ENCODE assay signal across 14 mouse cellular contexts in the genomic region with DNA sequence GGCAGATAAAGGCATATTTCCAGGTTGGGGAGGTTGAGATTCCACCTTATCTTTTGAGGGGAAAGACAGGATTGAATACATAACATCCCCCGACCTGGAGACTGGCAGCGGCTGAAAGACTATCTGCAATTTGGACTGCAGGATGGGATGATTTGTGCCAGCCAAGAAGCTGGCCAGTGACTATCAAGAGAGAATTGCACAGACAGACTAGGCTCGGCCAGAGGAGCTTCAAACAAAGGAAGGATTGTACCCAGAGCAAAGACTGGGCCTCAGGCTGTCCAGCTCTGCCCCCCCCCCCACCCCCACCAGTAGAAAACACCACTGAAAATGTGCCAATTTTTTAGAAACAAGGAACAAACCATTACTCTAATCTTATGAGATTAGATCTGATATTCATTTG.
A peak's percentile ranks its signal among the peaks of the same experiment; 100 is the strongest.
DNase-seq lines count a peak whose midpoint lies in the region; ATAC-seq and TF ChIP-seq lines count a peak whose summit lies in the region.
"Had no signal": no experiment of that assay in that cellular context is flagged by ENCODE, and none has a peak within 500 bp of the region (broad histone marks: within the 10 kb centered on the region; RNA-seq: fewer than 3 reads in every experiment).

No protein-coding gene starts in this region.

- no peak overlapping the region for H3K9ac ChIP-seq in forebrain, embryonic 14.5 days (ENCODE audit: low read length)
- no peak overlapping the region for H3K9ac ChIP-seq in midbrain, embryonic 13.5 days (replicated peaks)
- H3K9ac ChIP-seq in heart, embryonic 12.5 days, result no peak overlapping the region
- H3K9ac ChIP-seq: embryonic facial prominence, embryonic 12.5 days; liver, embryonic 14.5 days; midbrain, embryonic 12.5 days; stomach, embryonic 15.5 days had no signal

- no peaks in the 10 kb centered on the region for H3K9me3 ChIP-seq in forebrain, embryonic 14.5 days (replicated peaks; ENCODE audit: control insufficient read depth, low read length)
- no peaks in the 10 kb centered on the region for H3K9me3 ChIP-seq in midbrain, embryonic 13.5 days
- no peaks in the 10 kb centered on the region for H3K9me3 ChIP-seq in heart, embryonic 12.5 days (replicated peaks)
- H3K9me3 ChIP-seq: embryonic facial prominence, embryonic 12.5 days; midbrain, embryonic 12.5 days; stomach, embryonic 15.5 days had no signal

- ATAC-seq in forebrain, embryonic 14.5 days, result peak; percentile 72; the same call in 1 of the 2 replicates
- peak; percentile 82 for ATAC-seq in midbrain, embryonic 13.5 days
- no peak for ATAC-seq in heart, embryonic 12.5 days (ENCODE audit: insufficient number of reproducible peaks, low FRiP score)
- ATAC-seq: CD4-positive, CD25-positive, alpha-beta regulatory T cell, adult 4 months had no signal

- no peaks in the 10 kb centered on the region for H3K27me3 ChIP-seq in forebrain, embryonic 14.5 days (replicated peaks; ENCODE audit: control insufficient read depth, insufficient read depth, low read length)
- H3K27me3 ChIP-seq in midbrain, embryonic 13.5 days, result no peaks in the 10 kb centered on the region
- no peaks in the 10 kb centered on the region for H3K27me3 ChIP-seq in kidney, adult 2 months (replicated peaks; ENCODE audit: control insufficient read depth, insufficient read depth, low read length)
- no peaks in the 10 kb centered on the region for H3K27me3 ChIP-seq in heart, embryonic 12.5 days (replicated peaks)
- H3K27me3 ChIP-seq: embryonic facial prominence, embryonic 12.5 days; midbrain, embryonic 12.5 days; stomach, embryonic 15.5 days had no signal

- H3K4me1 ChIP-seq in forebrain, embryonic 14.5 days (ENCODE audit: control insufficient read depth, insufficient read depth, low read length), result no peaks in the 10 kb centered on the region
- H3K4me1 ChIP-seq in midbrain, embryonic 13.5 days (replicated peaks), result no peaks in the 10 kb centered on the region
- H3K4me1 ChIP-seq in kidney, adult 2 months (ENCODE audit: control insufficient read depth, insufficient read depth, low read length), result no peaks in the 10 kb centered on the region
- H3K4me1 ChIP-seq in heart, embryonic 12.5 days (replicated peaks), result no peaks in the 10 kb centered on the region
- H3K4me1 ChIP-seq: embryonic facial prominence, embryonic 12.5 days; midbrain, embryonic 12.5 days; stomach, embryonic 15.5 days had no signal

- H3K36me3 ChIP-seq in forebrain, embryonic 14.5 days (ENCODE audit: control insufficient read depth, insufficient read depth, low read length), result no peaks in the 10 kb centered on the region
- no peaks in the 10 kb centered on the region for H3K36me3 ChIP-seq in midbrain, embryonic 13.5 days
- no peaks in the 10 kb centered on the region for H3K36me3 ChIP-seq in kidney, adult 2 months (ENCODE audit: control insufficient read depth, insufficient read depth, low read length)
- H3K36me3 ChIP-seq in heart, embryonic 12.5 days, result no peaks in the 10 kb centered on the region
- H3K36me3 ChIP-seq: embryonic facial prominence, embryonic 12.5 days; midbrain, embryonic 12.5 days; stomach, embryonic 15.5 days had no signal

- H3K27ac ChIP-seq in forebrain, embryonic 14.5 days (ENCODE audit: low read depth, low read length), result no peak overlapping the region
- no peak overlapping the region for H3K27ac ChIP-seq in midbrain, embryonic 13.5 days
- H3K27ac ChIP-seq in kidney, adult 2 months (ENCODE audit: insufficient read depth, low read depth, low read length), result no peak overlapping the region
- no peak overlapping the region for H3K27ac ChIP-seq in heart, embryonic 12.5 days (ENCODE audit: poor library complexity, severe bottlenecking)
- H3K27ac ChIP-seq: embryonic facial prominence, embryonic 12.5 days; liver, embryonic 14.5 days; midbrain, embryonic 12.5 days; stomach, embryonic 15.5 days had no signal

- no peak for TF ChIP-seq CTCF in kidney, adult 2 months (conservative IDR thresholded peaks at IDR 0.05; ENCODE audit: insufficient read depth, insufficient read length, low read depth, low read length)

- 36% methylated on average over 3 of the region's 3 CpGs for WGBS in forebrain, embryonic 14.5 days
- 48% methylated on average over 3 of the region's 3 CpGs for WGBS in midbrain, embryonic 13.5 days
- WGBS in kidney, adult 2 months, result 43% methylated on average over 3 of the region's 3 CpGs
- WGBS in heart, embryonic 12.5 days, result 42% methylated on average over 3 of the region's 3 CpGs

- DNase-seq in layer of hippocampus, adult 11-12 months (ENCODE audit: low spot score), result peak; percentile 15
- DNase-seq in layer of hippocampus, postnatal 25 days (ENCODE audit: extremely low spot score in 1 of 2, low spot score in 1 of 2), result no peak
- DNase-seq in brain, adult 2 months (ENCODE audit: low read depth, low spot score), result peak; percentile 52
- DNase-seq in forebrain, embryonic 14.5 days (ENCODE audit: low spot score), result peak; percentile 46
- DNase-seq in kidney, adult 2 months, result no peak
- no peak for DNase-seq in urinary bladder, postnatal 10 days (ENCODE audit: low spot score)
- DNase-seq: kidney, adult 11 months had no signal

- TF ChIP-seq POLR2A in kidney, adult 2 months (IDR thresholded peaks at IDR 0.05; ENCODE audit: low read depth, low read length), result no peak

- no peak overlapping the region for H3K4me3 ChIP-seq in forebrain, embryonic 14.5 days (ENCODE audit: low read depth, low read length)
- no peak overlapping the region for H3K4me3 ChIP-seq in midbrain, embryonic 13.5 days (replicated peaks)
- H3K4me3 ChIP-seq in kidney, adult 2 months (ENCODE audit: insufficient read depth, low read depth, low read length), result no peak overlapping the region
- H3K4me3 ChIP-seq in heart, embryonic 12.5 days, result no peak overlapping the region
- H3K4me3 ChIP-seq: embryonic facial prominence, embryonic 12.5 days; midbrain, embryonic 12.5 days; stomach, embryonic 15.5 days had no signal

- no peak overlapping the region for H3K4me2 ChIP-seq in forebrain, embryonic 14.5 days (ENCODE audit: low read length)
- no peak overlapping the region for H3K4me2 ChIP-seq in midbrain, embryonic 13.5 days (replicated peaks)
- no peak overlapping the region for H3K4me2 ChIP-seq in heart, embryonic 12.5 days
- H3K4me2 ChIP-seq: embryonic facial prominence, embryonic 12.5 days; midbrain, embryonic 12.5 days; stomach, embryonic 15.5 days had no signal

Comparison
In these comparisons a context has a peak if more than half of its experiments do, and no peak if none do; other contexts are left out.
1. DNase-seq: peak in layer of hippocampus, adult 11-12 months (single experiment), brain, adult 2 months (single experiment) and forebrain, embryonic 14.5 days (single experiment); none in layer of hippocampus, postnatal 25 days (0 of 2), kidney, adult 2 months (single experiment) and urinary bladder, postnatal 10 days (single experiment).